Mouse (Mus musculus) CD4-positive, CD25-positive, alpha-beta regulatory T cell (primary cell): ENCODE measurements around the gene Rffl. TPM values are rescaled to one million over a fixed set of nuclear protein-coding genes. Genes with fewer than 3 reads are reported as not detected.

Experiments
- polyA plus RNA-seq: library from polyadenylated mRNA; unstranded; fragments of 100-300 nt; shearing (Covaris generic); gene quantifications from one replicate; pipeline ENCODE4 v1.2.1, GENCODE M21; 2017

Gene Rffl
- polyA plus RNA-seq: 20.4 TPM

GRCm38 (mm10) chr11:82871031-82871446 is at the start of gene Rffl:
Gene Rffl (minus strand): TSS chr11:82871210.

GRCm38 (mm10) chr11:82910250-82910649 is 39.2 kb upstream of the Rffl start, which contains the start of gene Unc45b:
Gene Unc45b (plus strand): TSS chr11:82910550.

GRCm38 (mm10) chr11:82907651-82908607 is 36.9 kb upstream of the Rffl start, which contains the start of gene Nle1:
Gene Nle1 (minus strand): TSS chr11:82908411.

GRCm38 (mm10) chr11:82891936-82892335 is 20.9 kb upstream of the Rffl start, which contains the start of gene Fndc8:
Gene Fndc8 (plus strand): TSS chr11:82892124.

GRCm38 (mm10) chr11:82890342-82890762 is 19.3 kb upstream of the Rffl start, which contains the start of gene Rad51d:
Gene Rad51d (minus strand): TSS chr11:82890614.

GRCm38 (mm10) chr11:82780983-82781903 is 89.8 kb downstream of the Rffl start, which contains the start of gene Lig3:
Gene Lig3 (plus strand): TSS chr11:82781108.

GRCm38 (mm10) chr11:82763742-82764437 is 107.1 kb downstream of the Rffl start, which contains the start of the genes Cct6b and Zfp830:
Gene Cct6b (minus strand): TSS chr11:82764321.
Gene Zfp830 (plus strand): TSS chr11:82764345.

Other genes starting within 250 kb of the Rffl start
- 0.19 TPM for gene Cct6b, start 106.9 kb downstream of the Rffl start, polyA plus RNA-seq
- gene Zfp830, start 106.9 kb downstream of the Rffl start, polyA plus RNA-seq: 33.1 TPM
- gene Lig3, start 90.1 kb downstream of the Rffl start, polyA plus RNA-seq: 32.3 TPM
- gene Rad51d, start 19.4 kb upstream of the Rffl start, polyA plus RNA-seq: 30.1 TPM
- gene Fndc8, start 20.9 kb upstream of the Rffl start, polyA plus RNA-seq: not detected
- 44.1 TPM for gene Nle1, start 37.2 kb upstream of the Rffl start, polyA plus RNA-seq
- 0.05 TPM for gene Unc45b, start 39.3 kb upstream of the Rffl start, polyA plus RNA-seq
- gene Slfn5, start 80.1 kb upstream of the Rffl start, polyA plus RNA-seq: 46.8 TPM
- gene Slfn9, start 120.6 kb upstream of the Rffl start, polyA plus RNA-seq: 14.0 TPM
- 112 TPM for gene Slfn8, start 149.6 kb upstream of the Rffl start, polyA plus RNA-seq
- gene Slfn2, start 193.9 kb upstream of the Rffl start, polyA plus RNA-seq: 631 TPM
- 258 TPM for gene Slfn1, start 245.6 kb upstream of the Rffl start, polyA plus RNA-seq